Mouse (Mus musculus) megakaryocyte, adult 5-6 weeks (primary cell): ENCODE results near the gene Zfp346. TPM values are rescaled to one million over a fixed set of nuclear protein-coding genes. Genes with fewer than 3 reads are reported as not detected.
A peak's percentile ranks its signal among the peaks of the same experiment; 100 is the strongest.

Experiments used
- ATAC-seq: 2 replicates; pipeline ENCODE4 v1.8.0; 2016; ENCODE audit warnings: mild to moderate bottlenecking, inconsistent platforms; ENCODE audit not compliant: poor library complexity, severe bottlenecking
- total RNA-seq, 2 experiments: library from RNA; stranded (forward) in 1 of 2; stranded (reverse) in 1 of 2; fragments of 153-499, 151-499 nt in 1 of 2; fragments of 221-1000, 200-1000 nt in 1 of 2; gene quantifications; 2 replicates each; pipeline versions ENCODE4 v1.2.3 to v1.2.4; 2015 to 2017

The Zfp346 gene
- total RNA-seq, 2 experiments from 2014 or later, result 6.6 to 8.0 TPM

GRCm38 (mm10) chr13:55140271-55140670 lies 35.2 kb downstream of the Zfp346 start:
- no peak for ATAC-seq

- ATAC-seq, result no peak
Observed at GRCm38 (mm10) chr13:55152621-55153415, 47.7 kb downstream of the Zfp346 start, which contains the start of gene Fgfr4. Gene Fgfr4, plus strand, starts transcription at chr13:55152640.

DNA sequence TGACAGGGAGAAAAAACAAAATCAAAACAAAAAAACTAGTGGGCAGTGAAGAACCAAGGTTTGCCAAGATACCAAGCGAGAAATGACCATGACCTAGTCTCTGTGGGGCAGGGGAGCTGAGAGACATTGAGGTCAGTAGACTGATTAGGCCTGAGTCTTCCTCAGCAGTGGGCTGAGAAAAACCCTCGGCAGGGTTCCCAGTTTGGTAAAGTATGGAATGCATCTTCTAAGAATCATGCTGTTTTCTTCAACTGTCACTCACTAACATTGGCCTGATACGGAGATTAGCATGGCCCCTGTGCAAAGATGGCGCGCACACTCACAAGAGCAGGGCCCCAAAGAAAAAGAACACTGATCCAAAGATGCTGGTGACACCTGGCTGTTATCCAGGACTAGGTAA lies 48.8 kb downstream of the Zfp346 start:
- ATAC-seq, result no peak

DNA sequence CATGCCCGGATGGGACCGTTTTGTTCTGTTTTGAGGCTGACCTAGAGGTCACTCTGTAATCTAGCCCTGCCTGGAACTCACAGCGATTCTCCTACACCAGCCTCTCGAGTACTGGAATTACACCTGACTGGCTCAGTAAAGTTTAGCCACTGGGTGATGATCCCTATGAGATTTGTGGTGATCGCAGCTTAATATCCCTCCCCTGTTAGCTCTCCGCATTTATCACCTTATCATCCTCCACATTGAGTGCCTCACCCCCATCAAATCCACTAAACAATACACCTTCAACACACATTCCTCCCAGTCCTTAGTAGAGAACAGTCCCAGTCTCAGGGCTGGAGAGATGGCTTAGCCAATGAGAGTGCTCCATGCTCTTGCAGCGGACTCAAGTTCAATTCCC lies 57.3 kb downstream of the Zfp346 start:
- ATAC-seq, result no peak

GRCm38 (mm10) chr13:55163553-55163952 lies 58.4 kb downstream of the Zfp346 start:
- ATAC-seq, result no peak

GRCm38 (mm10) chr13:55165831-55166339 lies 60.8 kb downstream of the Zfp346 start:
- ATAC-seq, result no peak

DNA sequence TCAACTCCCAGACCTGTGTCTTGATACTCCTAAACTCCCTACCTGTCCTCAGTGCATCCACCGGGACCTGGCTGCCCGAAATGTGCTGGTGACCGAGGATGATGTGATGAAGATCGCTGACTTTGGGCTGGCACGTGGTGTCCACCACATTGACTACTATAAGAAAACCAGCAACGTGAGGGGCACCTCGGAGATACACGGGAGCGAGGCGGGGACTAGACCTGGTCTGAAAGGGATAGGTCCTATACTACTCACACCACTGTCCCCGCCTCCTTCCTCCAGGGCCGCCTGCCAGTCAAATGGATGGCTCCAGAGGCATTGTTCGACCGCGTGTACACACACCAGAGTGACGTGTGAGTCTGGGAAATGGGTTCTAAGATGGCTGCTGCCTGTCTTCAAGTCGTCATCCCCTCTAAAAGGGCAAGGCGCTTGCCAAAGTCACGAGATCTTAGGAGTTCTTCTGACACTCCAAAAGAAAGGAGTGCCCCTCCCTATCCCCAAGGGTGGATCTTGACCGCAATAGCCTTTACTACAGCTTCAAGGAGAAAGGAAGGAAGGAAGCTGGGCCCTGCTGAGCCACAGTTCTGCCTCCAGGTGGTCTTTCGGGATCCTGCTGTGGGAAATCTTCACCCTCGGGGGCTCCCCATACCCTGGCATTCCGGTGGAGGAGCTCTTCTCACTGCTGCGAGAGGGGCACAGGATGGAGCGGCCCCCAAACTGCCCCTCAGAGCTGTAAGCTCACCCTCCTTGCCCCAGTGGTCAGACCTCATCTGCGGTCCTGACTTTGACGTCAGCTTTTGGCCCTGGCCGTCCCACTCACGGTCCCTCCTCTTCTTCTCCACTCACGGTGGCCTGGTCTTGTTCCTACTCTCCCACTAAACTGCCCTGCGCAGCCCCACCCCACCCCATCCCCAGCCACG lies 62.0 kb downstream of the Zfp346 start:
- ATAC-seq, result no peak

DNA sequence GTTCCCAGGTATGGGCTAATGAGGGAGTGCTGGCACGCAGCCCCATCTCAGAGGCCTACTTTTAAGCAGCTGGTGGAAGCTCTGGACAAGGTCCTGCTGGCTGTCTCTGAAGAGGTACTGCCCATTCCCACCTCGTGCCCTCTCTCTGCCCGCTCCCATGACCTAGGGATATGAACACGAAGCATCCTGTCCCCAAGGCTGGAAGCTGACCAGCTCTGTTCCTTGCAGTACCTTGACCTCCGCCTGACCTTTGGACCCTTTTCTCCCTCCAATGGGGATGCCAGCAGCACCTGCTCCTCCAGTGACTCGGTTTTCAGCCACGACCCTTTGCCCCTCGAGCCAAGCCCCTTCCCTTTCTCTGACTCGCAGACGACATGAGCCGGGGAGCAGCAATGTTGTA lies 62.7 kb downstream of the Zfp346 start:
- no peak for ATAC-seq

DNA sequence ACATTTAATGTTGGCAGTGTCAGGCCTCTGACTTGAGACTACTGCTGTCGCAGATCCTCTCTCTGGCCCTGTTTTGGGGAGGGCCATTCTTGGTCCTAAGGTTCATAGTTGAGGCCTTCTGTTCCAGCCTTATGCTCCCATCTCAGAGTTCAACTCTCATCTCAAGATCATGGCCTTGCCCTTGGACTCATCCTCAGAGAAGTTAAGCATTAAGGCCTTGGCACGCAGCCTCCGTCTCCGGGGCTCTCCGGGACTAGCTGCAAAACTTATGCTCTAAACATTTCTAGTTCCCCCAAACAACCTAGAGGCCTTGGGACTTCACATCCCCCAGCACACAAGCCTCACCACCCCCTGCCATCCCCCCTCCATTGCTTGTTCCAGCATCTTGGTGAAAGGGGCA lies 63.1 kb downstream of the Zfp346 start:
- no peak for ATAC-seq

GRCm38 (mm10) chr13:55168958-55169369 lies 63.9 kb downstream of the Zfp346 start:
- ATAC-seq, result no peak

DNA sequence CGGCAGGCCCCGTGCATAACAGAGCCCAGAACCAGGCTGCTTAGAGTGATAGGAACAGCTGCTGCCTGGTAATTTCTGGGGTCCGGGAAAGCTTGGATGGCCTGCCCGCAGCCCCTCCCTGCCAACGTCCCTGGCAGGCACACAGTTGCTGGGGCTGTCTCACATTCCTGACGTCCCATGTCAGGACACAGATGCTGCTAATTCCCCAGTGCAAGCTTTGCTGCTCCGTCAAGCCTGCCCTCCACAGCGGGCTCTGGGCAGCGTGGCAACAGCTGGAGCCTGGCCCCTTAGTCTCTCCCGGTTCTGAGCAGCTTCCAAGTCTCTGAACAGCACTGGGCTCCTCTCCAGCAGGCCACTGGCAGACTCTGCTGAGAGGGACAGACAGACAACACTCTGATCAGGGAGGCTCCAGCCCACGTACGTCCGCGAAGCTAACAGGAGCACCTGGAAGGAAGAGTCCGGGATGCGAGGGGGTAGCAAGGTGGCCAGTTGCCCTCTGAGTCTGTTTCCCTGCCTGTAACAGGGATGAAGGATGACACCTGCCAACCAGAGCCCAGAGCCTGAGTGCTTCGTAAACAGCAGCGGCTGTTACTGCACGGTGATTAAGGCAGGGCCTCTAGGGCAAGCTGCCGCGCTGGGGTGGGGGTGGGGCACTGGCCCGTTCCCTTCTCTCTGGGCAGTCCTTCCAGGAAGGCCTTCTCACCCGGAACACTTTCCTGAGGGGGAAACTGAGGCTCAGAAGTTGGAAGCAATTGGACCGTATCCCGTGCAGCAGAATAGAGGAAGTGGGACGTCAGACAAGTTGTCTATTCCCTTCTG lies 66.6 kb downstream of the Zfp346 start:
- 0 out of 2 replicates have a peak, but pooled peaks have one; percentile 24 for ATAC-seq

GRCm38 (mm10) chr13:55172336-55172770 lies 67.2 kb downstream of the Zfp346 start:
- no peak for ATAC-seq

- ATAC-seq, result no peak
Observed at GRCm38 (mm10) chr13:55174347-55174746, 69.2 kb downstream of the Zfp346 start.

DNA sequence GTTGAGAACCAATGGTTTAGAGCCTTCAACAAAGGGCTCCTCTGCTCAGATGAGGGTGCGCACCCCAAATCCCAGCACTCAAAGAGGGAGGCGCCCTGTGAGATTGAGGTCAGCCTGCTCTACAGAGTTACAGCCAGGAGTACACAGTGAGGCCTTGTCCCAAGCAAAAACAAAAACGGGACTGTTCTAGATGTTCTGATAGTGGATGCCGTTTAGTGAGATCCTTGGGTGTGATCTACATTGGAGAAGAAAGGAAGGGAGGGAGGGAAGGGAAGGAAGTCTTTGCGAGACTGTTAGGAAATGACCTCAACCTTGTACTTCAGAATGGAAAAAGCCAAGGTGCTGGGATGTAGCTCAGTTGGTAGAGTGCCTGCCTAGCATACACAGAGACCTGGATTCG lies 71.2 kb downstream of the Zfp346 start:
- ATAC-seq, result no peak

GRCm38 (mm10) chr13:55177903-55178496 lies 72.9 kb downstream of the Zfp346 start:
- no peak for ATAC-seq

DNA sequence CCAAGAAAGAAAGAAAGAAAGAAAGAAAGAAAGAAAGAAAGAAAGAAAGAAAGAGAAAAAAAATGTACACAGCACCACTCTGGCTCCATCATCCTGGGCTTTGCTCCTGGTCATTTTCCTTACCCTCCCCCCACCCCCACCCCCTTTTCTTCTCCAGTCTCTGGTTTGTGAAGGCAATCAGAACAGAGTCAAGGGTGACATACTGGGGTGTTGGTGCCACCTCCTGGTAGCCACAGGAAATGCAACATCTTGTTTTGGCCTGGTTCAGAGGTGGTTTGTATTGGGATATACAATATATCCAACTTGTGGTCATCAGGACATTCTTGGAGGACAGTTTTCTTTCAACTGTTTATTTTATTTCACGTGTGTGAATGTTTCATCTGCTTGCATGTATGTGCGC lies 73.4 kb downstream of the Zfp346 start:
- peak; percentile 68 for ATAC-seq

GRCm38 (mm10) chr13:55179591-55179990 lies 74.5 kb downstream of the Zfp346 start:
- ATAC-seq, result no peak

GRCm38 (mm10) chr13:55181786-55182172 lies 76.7 kb downstream of the Zfp346 start:
- no peak for ATAC-seq

DNA sequence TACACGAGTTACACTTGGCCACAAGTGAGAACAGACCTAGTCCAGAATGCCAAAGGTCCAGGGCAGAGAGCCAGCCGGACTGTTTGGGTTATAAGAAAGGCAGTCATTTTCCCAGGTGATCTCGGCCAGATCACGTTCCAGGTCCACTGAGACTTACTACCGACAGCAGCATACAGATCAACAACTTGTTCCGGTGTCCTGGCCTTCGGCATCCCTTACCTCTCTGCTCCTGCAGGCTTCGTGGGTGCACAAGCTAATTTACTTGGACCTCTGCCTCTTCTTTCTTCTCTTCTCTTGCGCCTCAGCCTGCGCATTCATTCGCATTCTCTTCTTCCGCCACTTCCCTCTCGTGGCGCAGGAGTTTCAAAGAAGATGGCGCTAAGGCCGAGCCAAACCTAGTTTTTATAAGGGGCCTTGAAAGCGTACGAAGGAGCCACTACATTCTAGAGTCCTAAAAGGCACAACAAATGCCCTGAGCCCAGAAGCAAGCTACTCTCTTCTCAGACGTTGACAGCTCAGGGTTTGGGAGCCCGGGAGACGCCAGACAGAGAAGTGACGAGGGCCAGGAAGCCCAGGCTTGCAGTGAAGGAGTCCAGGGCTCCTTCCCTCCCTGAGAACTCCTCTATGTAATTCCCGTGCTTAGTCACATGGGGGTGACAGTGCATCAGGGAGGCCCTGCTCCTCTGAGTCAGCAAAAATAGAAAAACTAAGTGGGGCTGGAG lies 77.2 kb downstream of the Zfp346 start:
- peak; percentile 91 for ATAC-seq

DNA sequence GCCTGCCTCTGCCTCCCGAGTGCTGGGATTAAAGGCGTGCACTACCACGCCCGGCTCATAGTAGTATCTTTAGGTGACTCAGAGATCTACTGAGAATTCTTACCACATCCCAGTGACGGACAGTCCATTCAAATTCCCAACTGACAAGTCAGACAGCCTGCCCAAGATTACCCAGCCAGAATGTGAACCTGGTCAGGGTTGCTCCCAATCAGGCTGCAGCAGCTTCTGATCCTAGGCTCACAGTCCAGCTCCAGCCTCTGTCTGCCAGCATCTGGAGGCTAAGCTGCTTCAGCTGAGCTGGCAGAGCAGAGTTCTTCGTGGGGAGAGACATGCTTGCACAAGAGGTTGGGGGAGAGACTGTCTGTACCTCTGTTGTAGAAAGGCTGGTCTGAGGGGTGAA lies 78.3 kb downstream of the Zfp346 start:
- no peak for ATAC-seq
